Mouse (Mus musculus): ENCODE results near the gene Pcyt2. TPM values are rescaled to one million over a fixed set of nuclear protein-coding genes. Genes with fewer than 3 reads are reported as not detected.
A peak's percentile ranks its signal among the peaks of the same experiment; 100 is the strongest.

Pcyt2 gene
- polyA plus RNA-seq, 1 experiment from 2014 or later = 239 TPM

- Histone ChIP-seq H3K4me3 (ENCODE audit: low read depth, low read length) (no peak overlapping the region), H3K9me3 (replicated peaks; ENCODE audit: control insufficient read depth, low read length, poor library complexity, severe bottlenecking) (no peaks in the 10 kb centered on the region), H3K36me3 (ENCODE audit: control insufficient read depth, insufficient read depth, low read length) (no peaks in the 10 kb centered on the region), H3K27me3 (ENCODE audit: control insufficient read depth, insufficient read depth, low read depth, low read length) (no peaks in the 10 kb centered on the region; the same call in 1 of the 2 replicates), H3K4me1 (ENCODE audit: control insufficient read depth, insufficient read depth, low read length) (peaks cover 8% of the 10 kb centered on the region), H3K27ac (ENCODE audit: low read length) (no peak overlapping the region), H3K9ac (ENCODE audit: low read depth, low read length) (0 out of 2 replicates have a peak overlapping the region, but pooled peaks have one; percentile 14), H3K4me2 (ENCODE audit: low read length) (no peak overlapping the region)
- ATAC-seq = no peak
- WGBS = 92% methylated on average over 8 of the region's 8 CpGs
These were observed 24.1 kb upstream of the Pcyt2 start for GRCm38 (mm10) chr11:120641869-120642268.

- H3K27me3 ChIP-seq (ENCODE audit: control insufficient read depth, insufficient read depth, low read depth, low read length) = no peaks in the 10 kb centered on the region; the same call in 1 of the 2 replicates
- no peak overlapping the region for H3K4me3 ChIP-seq (ENCODE audit: low read depth, low read length)
- no peak overlapping the region for H3K4me2 ChIP-seq (ENCODE audit: low read length)
- no peaks in the 10 kb centered on the region for H3K9me3 ChIP-seq (replicated peaks; ENCODE audit: control insufficient read depth, low read length, poor library complexity, severe bottlenecking)
- 66% methylated on average over 9 of the region's 9 CpGs for WGBS
- no peak overlapping the region for H3K9ac ChIP-seq (ENCODE audit: low read depth, low read length)
- no peak overlapping the region for H3K27ac ChIP-seq (ENCODE audit: low read length)
- no peaks in the 10 kb centered on the region for H3K36me3 ChIP-seq (ENCODE audit: control insufficient read depth, insufficient read depth, low read length)
- H3K4me1 ChIP-seq (ENCODE audit: control insufficient read depth, insufficient read depth, low read length) = peaks cover 8% of the 10 kb centered on the region
- no peak for ATAC-seq
These were observed 23.5 kb upstream of the Pcyt2 start for GRCm38 (mm10) chr11:120641255-120641654.

GRCm38 (mm10) chr11:120634810-120635209 lies 17.1 kb upstream of the Pcyt2 start:
- ATAC-seq = no peak
- H3K9ac ChIP-seq (ENCODE audit: low read depth, low read length) = no peak overlapping the region
- H3K27me3 ChIP-seq (ENCODE audit: control insufficient read depth, insufficient read depth, low read depth, low read length) = no peaks in the 10 kb centered on the region
- H3K4me1 ChIP-seq (ENCODE audit: control insufficient read depth, insufficient read depth, low read length) = peaks cover 27% of the 10 kb centered on the region
- H3K36me3 ChIP-seq (ENCODE audit: control insufficient read depth, insufficient read depth, low read length) = no peaks in the 10 kb centered on the region
- 69% methylated on average over 5 of the region's 5 CpGs for WGBS
- no peak overlapping the region for H3K4me2 ChIP-seq (ENCODE audit: low read length)
- no peak overlapping the region for H3K4me3 ChIP-seq (ENCODE audit: low read depth, low read length)
- H3K27ac ChIP-seq (ENCODE audit: low read length) = no peak overlapping the region
- no peaks in the 10 kb centered on the region for H3K9me3 ChIP-seq (replicated peaks; ENCODE audit: control insufficient read depth, low read length, poor library complexity, severe bottlenecking)

DNA sequence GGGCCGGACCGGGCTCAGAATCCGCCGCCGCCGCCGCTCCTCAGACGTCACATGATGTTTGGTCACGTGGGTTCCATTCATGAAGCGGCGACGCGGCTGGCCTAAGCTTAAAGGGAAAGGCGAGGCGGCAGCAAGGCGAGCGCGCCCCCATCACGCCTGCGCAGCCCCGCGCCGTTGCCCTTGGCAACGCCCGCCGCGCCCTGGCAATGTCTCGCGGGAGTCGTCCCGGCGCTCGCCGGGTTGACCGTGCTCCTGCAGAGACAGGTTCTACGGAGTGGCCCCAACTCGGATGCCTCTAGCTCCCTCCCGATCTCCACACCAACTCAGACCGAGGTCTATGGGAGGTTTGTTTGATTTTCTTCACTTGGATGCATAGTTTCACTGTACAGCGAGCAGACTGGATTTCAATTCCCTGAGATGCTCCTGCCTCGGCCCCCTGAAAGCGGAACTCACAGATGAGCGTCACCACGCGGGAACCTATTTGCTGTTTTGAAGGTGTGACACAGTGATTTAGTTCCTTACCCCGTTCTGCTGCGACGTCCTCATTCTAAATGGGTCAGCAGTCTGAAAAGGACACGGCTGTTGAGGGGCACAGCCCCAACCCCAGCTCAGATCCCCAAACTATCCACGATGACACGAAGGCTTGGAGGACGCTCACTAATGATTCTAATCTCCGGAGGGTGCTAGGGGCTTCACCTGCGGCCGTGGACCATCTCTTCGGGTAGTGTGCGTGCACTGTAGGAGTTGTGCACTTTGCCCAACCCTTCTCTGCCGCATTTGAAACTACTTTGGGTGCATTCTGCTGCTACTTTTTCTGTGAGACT lies 16.0 kb upstream of the Pcyt2 start, which contains the start of gene Mafg:
Mafg (minus strand) TSS at position 81 of the 824 bp plus-strand sequence.
- WGBS = 10% methylated on average over 58 of the region's 58 CpGs

GRCm38 (mm10) chr11:120632559-120633519 lies 15.1 kb upstream of the Pcyt2 start:
- Histone ChIP-seq H3K27me3 (ENCODE audit: control insufficient read depth, insufficient read depth, low read depth, low read length) (no peaks in the 10 kb centered on the region), H3K9me3 (replicated peaks; ENCODE audit: control insufficient read depth, low read length, poor library complexity, severe bottlenecking) (no peaks in the 10 kb centered on the region), H3K4me1 (ENCODE audit: control insufficient read depth, insufficient read depth, low read length) (peaks cover 29% of the 10 kb centered on the region), H3K9ac (ENCODE audit: low read depth, low read length) (peak overlapping the region; percentile 89), H3K27ac (ENCODE audit: low read length) (peak overlapping the region; percentile 86), H3K4me3 (ENCODE audit: low read depth, low read length) (peak overlapping the region; percentile 93), H3K36me3 (ENCODE audit: control insufficient read depth, insufficient read depth, low read length) (peaks cover 4% of the 10 kb centered on the region), H3K4me2 (ENCODE audit: low read length) (peak overlapping the region; percentile 93)
- ATAC-seq = peak; percentile 80
- under 1% methylated on average over 107 of the region's 116 CpGs for WGBS

More for the DNA sequence above, 16.0 kb upstream of the Pcyt2 start, which contains the start of gene Mafg:
- Histone ChIP-seq H3K4me3 (ENCODE audit: low read depth, low read length) (peak within 1 kb of the TSS; percentile 93), H3K4me2 (ENCODE audit: low read length) (peak within 1 kb of the TSS; percentile 93), H3K27ac (ENCODE audit: low read length) (peak within 1 kb of the TSS; percentile 86), H3K9me3 (replicated peaks; ENCODE audit: control insufficient read depth, low read length, poor library complexity, severe bottlenecking) (no peaks in the 10 kb centered on the region), H3K9ac (ENCODE audit: low read depth, low read length) (peak within 1 kb of the TSS; percentile 89), H3K36me3 (ENCODE audit: control insufficient read depth, insufficient read depth, low read length) (peaks cover 4% of the 10 kb centered on the region), H3K4me1 (ENCODE audit: control insufficient read depth, insufficient read depth, low read length) (peaks cover 29% of the 10 kb centered on the region), H3K27me3 (ENCODE audit: control insufficient read depth, insufficient read depth, low read depth, low read length) (no peaks in the 10 kb centered on the region)
- ATAC-seq = peak; percentile 91

DNA sequence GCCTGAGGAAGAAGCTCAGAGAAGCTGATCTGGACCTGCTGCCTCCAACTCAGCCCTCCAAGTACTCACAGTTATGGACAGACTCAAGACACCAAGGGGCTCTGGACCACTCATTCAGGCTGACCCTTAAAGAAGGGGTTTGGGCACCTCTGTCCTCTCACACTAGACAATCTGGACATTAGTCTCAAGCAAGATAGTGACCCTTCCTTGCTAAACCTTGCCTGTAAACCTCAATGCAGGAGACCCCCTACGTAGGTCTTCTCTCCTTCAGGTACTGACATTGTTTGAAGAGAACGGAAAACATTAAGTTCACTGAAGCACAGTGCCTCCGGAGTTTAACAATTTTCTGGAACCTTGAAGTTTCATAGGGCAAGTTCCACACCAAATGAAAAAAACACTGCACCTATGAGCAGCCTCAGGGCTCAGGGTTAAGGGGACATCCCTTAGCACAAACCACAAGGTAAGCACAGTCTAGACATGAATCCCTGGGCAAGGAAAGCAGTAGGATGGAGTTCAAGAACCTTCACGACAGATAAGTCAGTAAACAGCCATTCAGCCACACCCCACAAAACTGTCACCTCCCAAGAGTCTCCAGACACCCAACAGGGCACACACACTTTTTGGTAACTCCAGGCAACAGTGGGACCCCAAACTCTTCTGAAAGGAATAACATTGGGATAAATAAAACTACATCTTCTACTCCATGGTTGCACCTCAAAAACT lies 14.2 kb upstream of the Pcyt2 start:
- WGBS = 67% methylated on average over 4 of the region's 4 CpGs
- Histone ChIP-seq H3K4me1 (ENCODE audit: control insufficient read depth, insufficient read depth, low read length) (peaks cover 29% of the 10 kb centered on the region), H3K27me3 (ENCODE audit: control insufficient read depth, insufficient read depth, low read depth, low read length) (no peaks in the 10 kb centered on the region), H3K9me3 (replicated peaks; ENCODE audit: control insufficient read depth, low read length, poor library complexity, severe bottlenecking) (no peaks in the 10 kb centered on the region), H3K4me3 (ENCODE audit: low read depth, low read length) (peak overlapping the region; percentile 93), H3K9ac (ENCODE audit: low read depth, low read length) (peak overlapping the region; percentile 89), H3K4me2 (ENCODE audit: low read length) (peak overlapping the region; percentile 93), H3K36me3 (ENCODE audit: control insufficient read depth, insufficient read depth, low read length) (peaks cover 6% of the 10 kb centered on the region), H3K27ac (ENCODE audit: low read length) (no peak overlapping the region)
- no peak for ATAC-seq

DNA sequence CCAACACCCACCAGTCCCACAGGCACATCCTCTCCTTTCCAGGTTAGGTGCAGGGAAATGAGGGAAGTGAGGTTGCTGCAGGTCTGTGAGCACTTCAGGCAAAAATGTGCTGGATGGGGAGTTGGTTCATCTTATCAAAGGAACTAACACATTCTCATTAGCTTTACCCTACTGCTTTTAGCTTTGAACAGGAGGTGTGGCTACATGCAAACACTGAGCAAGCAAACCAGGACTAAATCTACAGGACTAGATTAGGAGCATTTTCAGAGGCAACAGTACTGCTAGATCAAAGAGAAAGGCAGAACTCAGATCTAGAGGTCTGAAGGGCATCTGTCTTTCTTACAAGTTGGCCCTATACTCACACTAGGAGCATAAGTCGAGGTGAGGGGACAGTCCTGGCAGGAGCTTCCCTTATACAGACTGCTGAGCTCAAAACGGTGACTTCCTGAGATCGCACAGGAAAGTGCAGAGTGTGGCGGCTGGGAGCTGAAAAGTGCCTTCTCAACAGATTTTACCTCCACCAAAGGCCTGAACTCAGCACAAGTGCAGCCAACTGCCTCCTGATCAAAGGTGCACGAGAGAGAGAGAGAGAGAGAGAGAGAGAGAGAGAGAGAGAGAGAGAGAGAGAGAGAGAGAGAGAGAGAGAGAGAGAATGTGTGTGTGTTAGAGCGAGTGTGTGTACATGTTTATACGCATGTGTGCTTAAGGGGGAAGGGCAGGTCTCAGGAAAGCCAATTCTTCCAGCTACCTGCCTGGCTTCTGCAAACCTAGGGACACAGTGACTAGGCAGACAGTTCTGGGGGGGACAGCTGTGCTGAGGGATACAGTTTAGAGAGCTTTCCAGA lies 13.4 kb upstream of the Pcyt2 start:
- Histone ChIP-seq H3K9ac (ENCODE audit: low read depth, low read length) (0 out of 2 replicates have a peak overlapping the region, but pooled peaks have one; percentile 30), H3K4me3 (ENCODE audit: low read depth, low read length) (no peak overlapping the region)
- 40% methylated on average over 7 of the region's 7 CpGs for WGBS

More for the DNA sequence above, 13.4 kb upstream of the Pcyt2 start:
- H3K4me1 ChIP-seq (ENCODE audit: control insufficient read depth, insufficient read depth, low read length) = peaks cover 29% of the 10 kb centered on the region
- peaks cover 6% of the 10 kb centered on the region for H3K36me3 ChIP-seq (ENCODE audit: control insufficient read depth, insufficient read depth, low read length)
- peak overlapping the region; percentile 93; the same call in 1 of the 2 replicates for H3K4me2 ChIP-seq (ENCODE audit: low read length)
- H3K27me3 ChIP-seq (ENCODE audit: control insufficient read depth, insufficient read depth, low read depth, low read length) = no peaks in the 10 kb centered on the region
- no peaks in the 10 kb centered on the region for H3K9me3 ChIP-seq (replicated peaks; ENCODE audit: control insufficient read depth, low read length, poor library complexity, severe bottlenecking)
- ATAC-seq = no peak
- no peak overlapping the region for H3K27ac ChIP-seq (ENCODE audit: low read length)
